ENCODE assay signal across 26 mouse cellular contexts in the genomic region with DNA sequence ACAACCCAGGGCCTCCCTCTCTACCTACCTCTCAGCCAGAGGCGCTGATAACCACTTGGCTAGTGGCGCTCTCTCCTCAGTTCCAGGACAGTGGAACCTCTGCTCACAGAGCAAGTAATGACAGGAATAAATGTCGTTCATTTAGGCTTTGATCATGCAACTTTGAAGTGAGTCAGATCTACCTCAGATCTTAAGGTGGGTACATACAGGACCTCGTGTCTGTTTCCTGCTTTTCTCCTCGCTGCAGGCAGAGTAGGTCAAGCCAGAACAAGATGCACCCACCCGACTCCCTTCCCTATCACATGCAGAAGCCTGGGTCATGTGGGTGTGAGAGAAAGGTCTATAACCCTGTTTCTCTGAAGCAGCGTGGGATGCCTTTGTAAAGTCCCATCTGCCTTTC. TPM values are rescaled to one million over a fixed set of nuclear protein-coding genes. Genes with fewer than 3 reads are reported as not detected.
DNase-seq lines count a peak whose midpoint lies in the region.
"Had no signal": no experiment of that assay in that cellular context is flagged by ENCODE, and none has a peak within 500 bp of the region (broad histone marks: within the 10 kb centered on the region; RNA-seq: fewer than 3 reads in every experiment).

A gene (minus strand): TSS at position 101 of the 400 bp plus-strand sequence.

- DNase-seq in frontal cortex, postnatal 36 days (ENCODE audit: low spot score in 2 of 2), result peak; percentile 2 to 4
- no peak for DNase-seq in frontal cortex, postnatal 25 days (ENCODE audit: low spot score in 2 of 2)
- DNase-seq in right cerebral cortex, adult 2 months (ENCODE audit: low spot score in 2 of 2), result peak; percentile 5 to 10
- no peak for DNase-seq in right cerebral cortex, postnatal 25 days
- peak; percentile 4 to 18 for DNase-seq in urinary bladder, postnatal 36 days (ENCODE audit: low spot score in 2 of 2)
- no peak for DNase-seq in urinary bladder, adult 2 months (ENCODE audit: low spot score)
- DNase-seq: adrenal gland, postnatal 10 days; adrenal gland, postnatal 36 days; B cell, adult 2 months; cerebellum, adult 11 months; cerebellum, adult 2 months; cerebellum, adult 9-11 months; cerebellum, postnatal 25 days; gastrocnemius, postnatal 25 days had no signal

RNA-seq across cellular contexts. Expression of the gene that starts here (rescaled TPM):
- polyA plus RNA-seq in urinary bladder, adult 2 months (2012; rRNA removed), result not detected in 2 replicates
- polyA plus RNA-seq: cerebellum, adult 2 months; embryonic facial prominence, embryonic 12.5 days; embryonic facial prominence, embryonic 15.5 days; forebrain, embryonic 12.5 days; forebrain, embryonic 16.5 days; G1E; heart, embryonic 11.5 days; heart, embryonic 14.5 days; heart, postnatal 0 days; hindbrain, embryonic 12.5 days; hindbrain, embryonic 15.5 days; intestine, embryonic 14.5 days; Patski had no signal

Comparison
In these comparisons a context has a peak if more than half of its experiments do, and no peak if none do; other contexts are left out.
1. DNase-seq: peak in frontal cortex, postnatal 36 days (2 of 2), right cerebral cortex, adult 2 months (2 of 2) and urinary bladder, postnatal 36 days (2 of 2); none in frontal cortex, postnatal 25 days (0 of 2), right cerebral cortex, postnatal 25 days (single experiment) and urinary bladder, adult 2 months (single experiment).